Mouse (Mus musculus) thymus, adult 2 months (tissue): Measurements from ENCODE around the gene Orc2.

Source experiments
- CTCF ChIP-seq: fragments of 200-500 bp; IDR thresholded peaks from 2 replicates; pipeline ENCODE4 v1.5.1; 2012; ENCODE audit warnings: mild to moderate bottlenecking, control low read depth, low read length, moderate library complexity, borderline replicate concordance; ENCODE audit not compliant: control insufficient read depth, poor library complexity, insufficient read depth; ENCODE audit errors: extremely low read depth
- POLR2A ChIP-seq: fragments of 200-500 bp; IDR thresholded peaks from 2 replicates; pipeline ENCODE4 v1.6.1; 2012; ENCODE audit warnings: mild to moderate bottlenecking, low read length, control low read depth, moderate library complexity; ENCODE audit not compliant: control insufficient read depth, poor library complexity, insufficient read depth; ENCODE audit errors: extremely low read depth

- no peak for TF ChIP-seq POLR2A
- TF ChIP-seq CTCF, result no peak
Observed at GRCm38 (mm10) chr1:58445861-58446260, 59.0 kb downstream of the Orc2 start.
